Mouse (Mus musculus) intestine, postnatal 0 days (tissue): Measurements from ENCODE around the gene Dhtkd1. TPM values are rescaled to one million over a fixed set of nuclear protein-coding genes. Genes with fewer than 3 reads are reported as not detected.

Experiments
- ATAC-seq: fragments of 200-750 bp; cut with Nextera tagmentation; 2 replicates; pipeline ENCODE4 v1.8.0; 2017; ENCODE audit warnings: mild to moderate bottlenecking, moderate TSS enrichment, moderate library complexity
- H3K27ac ChIP-seq: fragments of 300-500 bp; sonication (generic); 2 replicates; pipeline ENCODE4 v1.5.1; 2014; ENCODE audit warnings: mild to moderate bottlenecking, low read depth, low read length, moderate library complexity
- H3K27me3 ChIP-seq: fragments of 300-500 bp; sonication (generic); replicated peaks from 2 replicates; pipeline ENCODE4 v1.6.1; 2014; ENCODE audit warnings: low read length, mixed read lengths; ENCODE audit not compliant: control insufficient read depth, insufficient read depth
- H3K36me3 ChIP-seq: fragments of 300-500 bp; sonication (generic); 2 replicates; pipeline ENCODE4 v1.6.1; 2014; ENCODE audit warnings: mild to moderate bottlenecking, moderate library complexity; ENCODE audit not compliant: control insufficient read depth, insufficient read depth
- H3K4me1 ChIP-seq: fragments of 300-500 bp; sonication (generic); replicated peaks from 2 replicates; pipeline ENCODE4 v1.6.1; 2014; ENCODE audit warnings: antibody characterized with exemption, low read length, mixed read lengths; ENCODE audit not compliant: control insufficient read depth, insufficient read depth
- H3K4me2 ChIP-seq: fragments of 300-500 bp; sonication (generic); replicated peaks from 2 replicates; pipeline ENCODE4 v1.6.1; 2014; ENCODE audit warnings: low read depth, mild to moderate bottlenecking, moderate library complexity
- H3K4me3 ChIP-seq: fragments of 300-500 bp; sonication (generic); 2 replicates; pipeline ENCODE4 v1.5.1; 2014; ENCODE audit warnings: low read depth, low read length
- H3K9ac ChIP-seq: fragments of 300-500 bp; sonication (generic); 2 replicates; pipeline ENCODE4 v1.6.1; 2014; ENCODE audit warnings: mild to moderate bottlenecking, low read depth, low read length
- H3K9me3 ChIP-seq: fragments of 300-500 bp; sonication (generic); 2 replicates; pipeline ENCODE4 v1.6.1; 2016; ENCODE audit warnings: mixed run types; ENCODE audit not compliant: control insufficient read depth
- CTCF ChIP-seq: sonication (generic); IDR thresholded peaks from 2 replicates; pipeline ENCODE4 v1.5.1; 2016; ENCODE audit warnings: low read depth, mild to moderate bottlenecking, control low read depth, antibody characterized with exemption, moderate library complexity
- WGBS: fragments of 180-500 bp; shearing (Covaris S2); extraction: QIAGEN DNeasy Blood & Tissue Kit; methylation state at CpG from one replicate; pipeline ENCODE4 v1.1.7; 2014; 5-methylcytosine and 5-hydroxymethylcytosine counted together
- polyA plus RNA-seq: library from polyadenylated mRNA; unstranded; fragments of >200 nt; fragmentation: Nextera tagmentation; extraction: Ambion mirVana; gene quantifications from 2 replicates; pipeline ENCODE4 v1.2.1, GENCODE M21; 2015

Gene Dhtkd1
- polyA plus RNA-seq, 1 experiment from 2014 or later, result 0.27 TPM

GRCm38 (mm10) chr2:5936550-5936949 lies 6.0 kb downstream of the Dhtkd1 start:
- no peak for TF ChIP-seq CTCF
- Histone ChIP-seq H3K9me3 (no peaks in the 10 kb centered on the region), H3K27me3 (no peaks in the 10 kb centered on the region), H3K4me2 (no peak overlapping the region), H3K4me3 (no peak overlapping the region), H3K9ac (no peak overlapping the region), H3K27ac (no peak overlapping the region), H3K4me1 (no peaks in the 10 kb centered on the region), H3K36me3 (no peaks in the 10 kb centered on the region)
- no peak for ATAC-seq
- WGBS, result 51% methylated on average over 4 of the region's 4 CpGs

GRCm38 (mm10) chr2:5936068-5936467 lies 6.5 kb downstream of the Dhtkd1 start:
- no peak overlapping the region for H3K4me3 ChIP-seq
- H3K4me2 ChIP-seq, result no peak overlapping the region
- no peak for TF ChIP-seq CTCF
- no peaks in the 10 kb centered on the region for H3K4me1 ChIP-seq
- H3K27ac ChIP-seq, result no peak overlapping the region
- no peak overlapping the region for H3K9ac ChIP-seq
- no peaks in the 10 kb centered on the region for H3K36me3 ChIP-seq
- H3K9me3 ChIP-seq, result no peaks in the 10 kb centered on the region
- 64% methylated on average over 6 of the region's 6 CpGs for WGBS
- H3K27me3 ChIP-seq, result no peaks in the 10 kb centered on the region
- ATAC-seq, result no peak

GRCm38 (mm10) chr2:5934936-5935335 lies 7.7 kb downstream of the Dhtkd1 start:
- Histone ChIP-seq H3K4me3 (no peak overlapping the region), H3K27ac (no peak overlapping the region), H3K27me3 (no peaks in the 10 kb centered on the region), H3K9me3 (no peaks in the 10 kb centered on the region), H3K9ac (no peak overlapping the region), H3K36me3 (no peaks in the 10 kb centered on the region), H3K4me2 (no peak overlapping the region), H3K4me1 (peaks cover under 1% of the 10 kb centered on the region; the same call in 1 of the 2 replicates)
- no peak for TF ChIP-seq CTCF
- no peak for ATAC-seq
- 88% methylated on average over 3 of the region's 3 CpGs for WGBS

- Histone ChIP-seq H3K27me3 (no peaks in the 10 kb centered on the region), H3K36me3 (no peaks in the 10 kb centered on the region), H3K4me2 (no peak overlapping the region), H3K27ac (no peak overlapping the region), H3K9ac (no peak overlapping the region), H3K4me1 (peaks cover 3% of the 10 kb centered on the region; the same call in 1 of the 2 replicates), H3K9me3 (no peaks in the 10 kb centered on the region), H3K4me3 (no peak overlapping the region)
- no peak for ATAC-seq
- WGBS, result 94% methylated on average over 5 of the region's 5 CpGs
- no peak for TF ChIP-seq CTCF
Observed at GRCm38 (mm10) chr2:5931938-5932337, 10.7 kb downstream of the Dhtkd1 start.

- TF ChIP-seq CTCF, result no peak
- H3K36me3 ChIP-seq, result no peaks in the 10 kb centered on the region
- 75% methylated on average over 18 of the region's 18 CpGs for WGBS
- no peak overlapping the region for H3K4me3 ChIP-seq
- no peaks in the 10 kb centered on the region for H3K27me3 ChIP-seq
- H3K9ac ChIP-seq, result no peak overlapping the region
- H3K27ac ChIP-seq, result no peak overlapping the region
- no peak overlapping the region for H3K4me2 ChIP-seq
- ATAC-seq, result no peak
- peaks cover 3% of the 10 kb centered on the region; the same call in 1 of the 2 replicates for H3K4me1 ChIP-seq
- no peaks in the 10 kb centered on the region for H3K9me3 ChIP-seq
Observed at GRCm38 (mm10) chr2:5930291-5931054, 12.1 kb downstream of the Dhtkd1 start.

GRCm38 (mm10) chr2:5929793-5930192 lies 12.8 kb downstream of the Dhtkd1 start:
- Histone ChIP-seq H3K4me3 (no peak overlapping the region), H3K4me1 (peaks cover 3% of the 10 kb centered on the region; the same call in 1 of the 2 replicates), H3K4me2 (no peak overlapping the region), H3K9me3 (no peaks in the 10 kb centered on the region), H3K9ac (no peak overlapping the region), H3K36me3 (no peaks in the 10 kb centered on the region), H3K27me3 (no peaks in the 10 kb centered on the region), H3K27ac (no peak overlapping the region)
- WGBS, result 60% methylated on average over 5 of the region's 5 CpGs
- no peak for TF ChIP-seq CTCF
- 0 out of 2 replicates have a peak, but pooled peaks have one; percentile 47 for ATAC-seq
